Mouse (Mus musculus): ENCODE measurements around the gene Chil1.

Chil1 gene

DNA sequence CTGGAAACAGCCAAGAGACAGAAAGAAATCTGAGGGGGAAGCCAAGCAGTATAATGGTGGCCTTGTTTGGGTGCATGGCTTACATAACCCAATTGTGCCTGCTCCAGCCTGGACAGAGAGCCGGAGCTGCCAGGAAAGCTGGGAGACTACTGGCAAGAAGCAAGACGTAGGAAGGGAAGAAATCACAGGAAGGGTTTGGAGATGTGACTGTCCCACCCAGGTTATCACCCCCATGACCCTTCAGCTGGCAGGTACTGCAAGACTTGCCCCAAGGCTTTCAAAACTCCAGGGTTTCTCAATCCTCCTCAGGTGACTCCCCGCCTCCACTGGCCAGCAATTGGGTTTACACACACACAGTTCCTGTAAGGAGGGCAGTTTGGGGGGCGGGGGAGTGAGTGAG, at the start of gene Chil1:
Gene Chil1, plus strand, starts transcription at position 152 of the 400 bp plus-strand sequence.
- DNase-seq = no peak

DNA sequence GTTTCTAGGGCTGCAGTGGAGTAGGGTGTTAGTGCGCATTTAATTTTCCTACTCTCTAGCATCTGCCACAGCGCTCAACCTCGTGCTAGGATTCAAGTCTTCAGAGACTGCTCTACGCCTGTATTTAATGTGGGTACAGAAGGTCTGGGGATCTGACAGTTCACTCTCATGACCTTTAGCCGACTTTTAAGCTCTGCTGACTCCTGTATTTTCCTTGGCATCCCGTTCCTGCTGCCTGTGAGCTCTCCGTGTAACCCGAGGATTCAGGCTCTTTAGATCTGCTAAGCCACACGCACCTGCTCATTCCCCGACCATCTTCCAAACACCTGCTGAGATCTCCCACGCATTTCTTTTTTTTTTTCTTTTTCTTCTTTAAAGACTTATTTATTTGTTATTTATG, 48.7 kb upstream of the Chil1 start:
- no peak for DNase-seq

DNA sequence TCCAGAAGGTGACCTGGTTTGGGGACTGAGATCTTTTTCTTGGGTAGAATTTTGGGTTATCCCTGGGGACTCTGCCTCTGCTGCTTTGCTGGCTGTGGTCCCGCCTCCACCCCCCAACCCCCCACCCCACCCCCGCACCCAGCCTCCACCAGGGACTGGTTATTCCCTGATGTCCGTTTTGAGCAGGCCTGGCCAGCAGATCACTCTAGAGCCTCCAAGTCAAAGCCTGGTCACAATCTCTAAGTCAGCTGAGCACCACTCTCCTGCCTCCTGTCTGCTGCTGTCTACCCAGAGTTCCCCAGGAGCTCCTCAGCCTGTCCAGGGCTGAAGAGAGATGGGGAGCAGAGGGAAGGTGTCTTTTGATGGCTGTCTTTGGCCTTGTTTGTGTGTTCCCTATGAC, 45.6 kb upstream of the Chil1 start:
- no peak for DNase-seq

DNA sequence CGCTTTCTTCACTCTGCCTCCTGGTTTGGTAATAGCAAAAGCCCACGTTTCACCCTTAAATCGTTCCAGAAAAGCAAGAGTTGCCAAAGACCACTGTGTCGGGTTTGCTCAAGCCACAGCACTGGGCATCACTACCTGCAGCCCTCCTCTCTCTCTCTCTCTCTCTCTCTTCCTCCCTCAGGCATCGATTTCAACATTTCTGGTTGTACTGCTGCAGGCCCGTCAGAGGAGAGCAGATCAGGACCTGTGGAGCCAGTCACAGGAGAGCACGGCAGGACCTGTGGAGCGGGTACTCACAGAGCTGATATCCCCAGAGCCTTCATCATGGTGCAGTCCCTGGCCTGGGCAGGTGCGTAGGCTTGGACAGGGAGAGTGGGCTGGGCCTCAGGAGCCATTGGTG, 43.6 kb upstream of the Chil1 start:
- no peak for DNase-seq

DNA sequence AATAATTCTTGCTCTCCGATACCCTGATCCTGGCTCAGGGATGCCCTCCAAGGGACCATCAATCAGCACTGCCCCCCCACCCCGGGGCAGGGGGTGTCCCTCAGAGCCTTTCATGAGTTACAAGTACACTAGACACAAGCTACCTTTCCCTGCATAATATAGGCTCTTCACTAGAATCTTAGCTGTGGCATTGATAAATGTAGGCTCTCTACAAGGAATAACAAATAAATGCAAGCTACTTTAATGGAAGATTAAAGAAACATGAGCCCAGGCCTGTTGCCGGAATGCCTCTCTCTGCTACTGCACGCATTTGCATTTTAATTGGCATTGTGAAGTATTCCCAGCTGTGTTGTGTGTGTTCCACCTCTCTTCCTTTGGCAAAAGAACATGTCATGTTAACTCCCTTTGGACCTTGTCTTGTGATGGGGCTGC, 39.6 kb upstream of the Chil1 start:
- DNase-seq = no peak

DNA sequence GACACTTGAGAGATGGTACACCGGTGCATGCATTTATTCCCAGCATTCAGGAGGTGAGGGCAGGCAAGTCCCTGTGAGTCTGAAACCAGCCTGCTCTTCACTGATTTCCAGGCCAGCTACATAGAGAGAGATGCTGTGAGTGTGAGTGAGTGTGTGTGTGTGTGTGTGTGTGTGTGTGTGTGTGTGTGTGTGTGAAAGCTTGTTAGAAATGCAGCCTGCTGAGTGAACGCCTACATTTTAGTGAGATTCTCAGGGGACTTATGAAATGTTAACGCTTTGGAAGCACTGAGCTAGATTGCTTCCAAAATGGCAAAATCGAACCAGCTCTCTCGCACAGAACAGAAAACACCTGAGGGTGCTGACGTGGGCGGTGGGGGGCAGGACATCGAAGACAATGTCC, 35.9 kb upstream of the Chil1 start:
- DNase-seq = no peak

DNA sequence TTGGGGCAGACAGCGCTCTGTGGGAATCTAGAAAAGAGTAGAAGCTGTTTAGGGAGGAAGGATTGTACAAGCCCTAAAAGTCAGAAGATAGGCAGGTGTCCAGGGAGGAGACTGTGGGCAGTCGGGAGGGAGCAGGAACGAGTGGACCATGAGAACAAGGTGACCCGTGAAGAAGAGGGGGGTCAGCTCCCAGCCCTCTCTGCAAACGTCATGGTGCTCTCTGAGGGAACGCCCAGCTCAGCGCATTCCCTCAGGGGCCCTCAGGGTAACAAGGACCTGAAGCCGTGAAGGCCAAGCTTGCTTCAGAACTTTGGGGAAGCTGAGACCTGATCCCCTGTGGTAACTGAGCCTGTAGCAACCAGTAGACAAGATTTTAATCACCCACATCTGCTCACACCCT, 31.9 kb upstream of the Chil1 start:
- DNase-seq = no peak

DNA sequence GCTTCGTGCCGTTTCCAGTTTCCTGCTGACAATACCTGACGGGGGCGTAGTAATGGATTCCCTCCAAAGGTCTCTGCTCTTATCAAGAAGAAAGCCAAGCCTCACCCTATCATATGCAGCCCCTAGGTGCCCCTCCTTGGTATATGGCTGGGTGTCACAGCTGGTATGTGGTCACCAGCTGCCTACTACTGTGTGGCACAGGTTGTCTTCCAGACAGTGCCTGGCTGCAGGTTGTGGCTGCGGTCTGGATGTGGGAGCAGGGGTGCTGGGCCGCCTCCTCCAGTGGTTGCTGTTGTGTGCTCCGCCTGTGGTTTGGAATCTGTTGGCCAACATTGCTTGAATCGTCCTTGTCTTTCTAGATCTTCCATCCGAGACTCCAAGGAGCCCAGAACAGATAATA, 31.2 kb upstream of the Chil1 start:
- DNase-seq = no peak

DNA sequence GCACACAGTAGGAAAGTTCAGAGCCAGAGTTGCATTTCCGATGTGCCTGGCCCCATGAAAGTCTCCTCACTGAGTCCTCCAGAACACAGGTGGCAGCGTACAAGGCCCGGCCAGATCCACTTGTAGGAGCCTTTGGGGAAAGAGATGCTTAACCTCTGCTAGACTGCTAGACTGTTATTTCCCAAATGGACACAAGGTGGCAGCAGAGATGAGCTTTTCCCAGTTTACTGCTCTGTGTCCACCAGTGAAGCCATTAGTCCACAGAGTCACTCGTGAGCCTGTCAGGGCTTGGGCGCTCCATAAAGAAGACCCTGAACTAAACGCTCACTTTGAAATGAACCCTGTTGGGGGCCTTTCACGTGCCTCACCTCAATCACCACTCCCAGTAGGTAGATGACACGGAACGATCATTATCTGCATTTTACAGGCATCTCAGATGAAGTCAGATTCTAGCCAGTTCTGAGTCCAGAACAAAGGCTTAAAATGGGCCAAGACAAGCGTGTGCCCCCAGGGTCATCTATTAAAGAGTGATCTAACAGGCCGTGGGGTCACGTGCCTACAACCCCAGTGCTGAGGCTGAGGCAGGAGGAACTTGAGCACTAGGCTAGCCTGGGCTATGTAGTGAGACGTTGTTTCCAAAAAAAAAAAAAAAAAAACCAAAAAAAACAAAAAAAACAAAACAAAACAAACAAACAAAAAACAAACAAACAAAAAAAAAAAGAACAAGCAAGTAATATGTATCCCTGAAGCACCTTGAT, 30.1 kb upstream of the Chil1 start:
- peak; percentile 80 for DNase-seq

DNA sequence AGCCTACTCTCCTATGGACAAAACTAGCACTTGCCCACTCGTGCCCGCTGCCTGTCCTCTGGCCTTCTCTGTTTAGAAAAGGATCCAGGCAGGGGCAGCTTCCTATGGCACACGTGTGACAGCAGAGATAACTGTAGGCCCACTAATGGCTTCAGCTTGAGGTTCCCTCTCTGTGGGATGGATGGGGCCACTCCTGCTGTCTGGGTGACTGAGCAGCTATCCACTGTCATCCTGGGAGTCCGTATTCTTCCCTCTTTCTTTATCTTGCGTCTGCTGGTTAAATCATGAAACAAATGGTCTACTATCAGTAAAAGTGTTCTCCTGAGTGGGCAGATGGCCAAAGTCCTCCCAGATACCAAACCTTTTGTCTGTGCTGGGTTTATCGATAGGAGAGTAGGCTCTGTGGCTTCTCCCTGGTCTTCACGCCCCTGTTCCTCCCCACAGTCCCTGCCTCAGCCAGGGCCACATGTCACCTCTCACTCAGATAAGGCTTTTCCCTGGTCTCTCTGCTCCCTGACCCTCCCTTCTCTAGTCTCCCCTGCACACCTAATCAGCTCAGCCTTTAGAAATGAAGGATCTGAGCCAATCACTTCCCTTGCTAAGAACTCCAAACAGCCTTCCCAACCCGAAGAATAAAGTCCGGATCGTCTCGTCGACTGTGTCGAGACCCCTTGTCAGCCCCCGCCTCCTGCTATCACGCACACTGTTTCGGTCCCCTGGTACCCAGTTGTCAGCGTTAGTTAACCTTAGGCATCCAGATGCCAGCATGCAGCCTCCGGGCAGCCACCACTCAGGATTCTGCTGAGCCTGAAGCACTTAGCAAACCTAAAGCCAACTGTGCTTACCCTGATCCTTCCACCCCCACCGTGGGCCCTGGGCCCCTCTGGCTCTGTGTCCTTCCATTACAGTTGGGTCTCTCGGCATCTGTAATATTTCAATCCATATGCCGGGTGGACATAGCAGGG, 29.1 kb upstream of the Chil1 start:
- peak; percentile 39 for DNase-seq

DNA sequence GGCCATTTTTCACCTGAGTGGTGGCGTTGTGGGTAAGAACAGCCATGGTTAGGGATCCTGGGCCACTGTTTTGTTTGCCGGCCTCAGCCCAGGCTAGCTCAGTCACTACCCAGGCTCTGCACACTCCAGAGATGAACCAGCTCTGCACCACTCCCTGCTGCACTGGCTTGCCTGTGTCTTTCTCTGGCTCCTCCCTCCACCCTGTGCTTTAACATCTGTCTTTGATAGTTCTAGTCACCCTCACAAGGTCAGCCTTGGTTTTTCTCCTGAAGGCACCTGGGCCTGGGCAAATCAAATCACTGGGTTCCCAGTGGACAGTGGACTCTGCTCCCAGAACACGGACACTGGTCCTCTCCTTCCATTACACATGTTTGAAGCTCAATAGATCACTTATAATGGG, 27.9 kb upstream of the Chil1 start:
- no peak for DNase-seq

DNA sequence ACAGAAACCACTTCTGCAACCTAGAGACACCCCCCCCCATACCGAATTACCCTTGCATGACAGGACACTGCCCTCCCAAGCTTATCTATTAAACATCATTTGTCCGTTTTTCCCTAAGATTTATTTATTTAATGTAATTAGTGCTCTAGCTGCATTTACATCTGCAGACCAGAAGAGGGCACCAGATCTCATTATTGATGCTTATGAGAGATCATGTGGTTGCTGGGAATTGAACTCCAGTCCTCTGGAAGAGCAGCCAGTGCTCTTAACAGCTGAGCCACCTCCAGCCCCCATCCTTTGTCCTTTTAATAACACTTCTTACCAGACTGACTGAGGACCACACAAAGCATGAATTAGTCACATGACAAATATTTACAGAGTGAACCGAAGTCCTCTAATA, 27.3 kb upstream of the Chil1 start:
- no peak for DNase-seq

DNA sequence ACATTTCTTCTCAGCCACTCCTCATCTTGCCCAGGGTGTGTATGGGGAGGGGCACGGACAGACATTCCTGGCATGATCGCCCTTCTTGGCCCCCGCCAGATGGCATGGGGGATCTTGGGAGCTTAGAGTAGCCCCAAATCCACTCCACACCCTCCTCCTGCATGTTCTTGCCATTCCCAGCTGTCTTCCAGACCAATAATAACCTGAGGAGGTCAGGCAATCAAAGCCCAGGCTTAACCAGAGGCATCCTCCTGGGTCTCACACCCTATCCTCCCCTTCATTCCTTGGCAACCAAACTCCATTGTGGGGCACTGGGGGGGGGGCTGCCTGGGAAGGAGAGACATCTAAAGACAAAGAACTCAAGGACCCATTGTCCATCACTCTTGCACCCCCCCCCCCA, 21.6 kb upstream of the Chil1 start:
- no peak for DNase-seq

DNA sequence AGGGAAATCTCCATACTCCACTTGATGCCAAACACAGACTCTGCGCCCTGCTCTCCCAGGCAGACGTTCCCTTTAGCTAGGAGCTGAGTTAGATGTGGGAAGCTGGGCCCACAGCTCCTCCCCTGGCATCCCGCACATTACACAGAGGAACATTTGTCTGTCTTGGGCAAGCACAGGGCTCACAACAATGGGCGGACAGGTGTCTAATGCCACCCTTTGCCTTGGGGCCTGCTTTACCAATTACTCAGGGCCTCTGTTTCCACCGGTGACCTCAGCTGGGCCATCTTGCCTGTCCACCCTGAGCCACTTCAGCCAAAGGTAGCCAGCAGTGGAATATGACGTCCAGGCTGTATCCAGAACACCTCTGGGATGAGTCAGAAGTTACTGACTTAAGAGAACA, 20.6 kb upstream of the Chil1 start:
- DNase-seq = no peak

DNA sequence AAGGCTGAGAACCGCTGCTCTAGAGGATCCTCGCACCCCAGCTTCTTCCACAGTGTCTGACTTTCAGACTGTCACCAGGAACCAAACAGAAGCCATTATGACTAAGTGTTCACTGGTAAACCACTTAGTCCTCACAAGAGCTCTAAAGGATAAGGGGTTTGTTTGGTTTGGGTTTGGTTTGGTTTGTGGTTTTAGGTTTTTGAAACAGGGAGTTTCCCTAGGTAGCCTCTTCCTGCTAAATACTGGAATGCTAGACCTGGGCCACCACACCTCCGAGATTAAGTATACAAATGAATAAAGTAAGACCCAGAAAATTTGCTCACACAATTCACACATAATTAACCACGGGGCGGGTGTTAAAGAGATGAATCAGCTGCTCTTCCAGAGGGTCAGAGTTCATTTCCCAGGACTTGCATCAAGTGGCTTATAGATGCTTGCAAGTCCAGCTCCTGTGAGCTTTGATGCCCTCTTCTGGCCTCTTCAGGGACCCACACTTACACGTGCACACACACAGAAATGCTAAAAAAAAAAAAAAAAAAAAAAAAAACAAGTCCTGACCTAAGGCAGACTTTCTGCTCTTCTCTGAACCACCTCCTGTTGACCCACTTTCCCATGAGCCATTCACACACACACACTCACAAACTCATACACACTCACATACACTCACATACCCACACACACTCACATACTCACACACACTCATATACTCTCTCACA, 19.3 kb upstream of the Chil1 start:
- no peak for DNase-seq

DNA sequence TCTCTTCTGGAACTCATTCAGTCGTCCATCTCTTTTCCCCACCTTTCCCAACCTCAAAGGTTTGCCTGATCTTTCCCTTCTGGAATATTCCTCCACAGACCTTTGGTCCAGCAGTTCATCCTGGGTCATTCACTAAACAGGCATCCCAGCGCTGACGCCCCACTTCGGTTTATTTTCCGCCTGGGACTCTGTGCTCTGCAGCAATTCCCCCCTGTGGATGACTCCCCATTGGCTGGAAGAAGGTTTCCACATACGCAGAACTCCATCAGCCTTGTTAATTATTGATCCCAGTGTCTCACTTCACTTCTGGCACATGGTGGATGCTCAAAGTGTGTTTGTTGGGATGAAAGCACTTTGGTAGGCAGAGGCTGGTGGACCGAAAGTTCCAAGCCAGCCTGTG, 18.5 kb upstream of the Chil1 start:
- DNase-seq = peak; percentile 25

DNA sequence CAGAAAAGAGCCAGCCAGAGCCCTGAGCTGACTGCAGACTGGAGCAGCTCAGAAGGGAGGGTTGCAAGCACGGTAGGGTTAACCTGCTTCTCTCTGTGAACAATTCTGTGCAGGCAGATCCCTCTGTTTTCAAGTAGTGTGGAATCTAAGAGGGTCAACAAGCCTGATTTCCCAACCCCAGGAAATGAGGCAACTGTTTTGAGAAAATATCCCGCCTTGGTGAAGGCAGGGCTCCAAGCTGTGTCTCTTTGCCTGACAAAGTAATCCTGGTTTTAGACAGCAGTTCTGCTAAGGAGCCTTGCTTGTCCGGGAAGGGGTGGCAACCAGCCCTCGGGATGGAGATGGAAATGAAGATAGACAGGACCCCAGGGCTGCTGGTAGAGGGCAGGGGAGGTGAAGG, 17.5 kb upstream of the Chil1 start:
- DNase-seq = no peak

DNA sequence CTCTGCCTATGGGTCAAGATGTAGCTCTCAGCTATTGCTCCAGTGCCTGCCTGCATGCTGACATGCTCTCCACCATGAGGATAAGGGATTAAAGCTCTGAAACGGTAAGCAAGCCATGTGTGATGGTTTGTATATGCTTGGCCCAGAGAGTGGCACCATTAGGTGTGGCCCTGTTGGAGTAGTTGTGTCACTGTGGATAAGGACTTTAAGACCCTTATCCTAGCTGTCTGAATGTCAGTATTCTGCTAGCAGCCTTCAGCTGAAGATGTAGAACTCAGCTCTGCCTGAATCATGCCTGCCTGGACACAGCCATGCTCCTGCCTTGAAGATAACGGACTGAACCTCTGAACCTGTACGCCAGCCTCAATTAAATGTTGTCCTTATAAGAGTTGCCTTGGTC, 15.4 kb upstream of the Chil1 start:
- DNase-seq = no peak

DNA sequence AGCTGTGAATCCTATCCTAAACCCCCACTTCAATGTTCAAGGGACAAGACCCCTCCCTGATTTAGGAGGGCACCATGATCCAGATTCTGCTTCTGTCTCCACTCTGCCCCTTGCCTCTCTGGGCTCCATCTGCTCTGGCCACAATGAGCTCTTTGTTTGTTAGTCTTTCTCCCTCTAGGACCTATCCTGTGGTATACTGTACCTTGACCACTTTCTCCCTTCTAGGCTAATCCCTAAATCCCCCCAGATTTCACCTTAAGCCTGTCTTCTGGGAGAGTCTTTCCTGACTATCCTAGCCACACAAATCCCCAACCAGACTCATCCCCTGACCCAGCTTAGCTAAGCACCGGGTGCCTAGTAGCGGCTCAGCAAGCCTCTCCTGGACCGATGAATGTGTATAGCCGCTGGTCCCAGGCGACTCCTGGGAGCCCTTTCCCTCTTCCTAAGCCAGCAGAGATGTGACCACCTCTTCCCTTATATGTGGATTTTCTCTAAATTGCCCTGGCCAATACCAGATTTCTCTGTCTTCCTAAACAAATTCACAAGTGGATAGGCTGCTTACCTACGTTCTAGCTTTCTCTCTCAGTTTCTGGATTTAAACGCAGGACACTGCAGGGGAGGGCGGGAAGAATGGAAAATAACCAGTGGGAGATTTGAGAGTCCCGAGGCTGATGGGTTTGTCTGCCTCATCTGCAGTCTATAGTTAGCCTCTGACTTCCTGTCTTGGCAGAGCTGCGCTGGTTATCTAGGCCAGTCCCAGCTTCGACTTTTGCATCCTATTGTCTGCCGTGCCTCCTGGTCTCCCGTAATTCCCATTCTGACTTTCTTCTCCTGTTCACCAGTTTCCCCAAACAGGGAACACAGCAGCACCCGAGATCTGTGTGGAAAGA, 14.3 kb upstream of the Chil1 start:
- no peak for DNase-seq

DNA sequence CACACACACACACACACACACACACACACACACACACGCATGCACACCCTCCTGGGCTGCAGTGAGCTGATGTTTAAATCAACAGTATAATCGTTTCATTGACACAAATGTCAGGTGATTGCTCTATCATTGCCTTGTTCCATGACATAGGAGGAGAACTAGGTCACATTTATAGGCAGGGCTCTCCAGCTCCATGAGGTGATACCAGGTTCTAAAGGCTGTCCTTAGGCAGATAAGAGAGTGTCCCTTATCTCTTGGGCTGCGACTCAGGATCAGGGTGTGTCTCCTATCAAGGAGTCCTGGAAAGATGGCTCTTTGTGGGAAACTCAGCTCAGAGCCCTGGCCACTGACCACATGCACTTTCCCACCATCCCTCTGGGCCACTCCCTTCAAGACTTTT, 13.4 kb upstream of the Chil1 start:
- DNase-seq = no peak

DNA sequence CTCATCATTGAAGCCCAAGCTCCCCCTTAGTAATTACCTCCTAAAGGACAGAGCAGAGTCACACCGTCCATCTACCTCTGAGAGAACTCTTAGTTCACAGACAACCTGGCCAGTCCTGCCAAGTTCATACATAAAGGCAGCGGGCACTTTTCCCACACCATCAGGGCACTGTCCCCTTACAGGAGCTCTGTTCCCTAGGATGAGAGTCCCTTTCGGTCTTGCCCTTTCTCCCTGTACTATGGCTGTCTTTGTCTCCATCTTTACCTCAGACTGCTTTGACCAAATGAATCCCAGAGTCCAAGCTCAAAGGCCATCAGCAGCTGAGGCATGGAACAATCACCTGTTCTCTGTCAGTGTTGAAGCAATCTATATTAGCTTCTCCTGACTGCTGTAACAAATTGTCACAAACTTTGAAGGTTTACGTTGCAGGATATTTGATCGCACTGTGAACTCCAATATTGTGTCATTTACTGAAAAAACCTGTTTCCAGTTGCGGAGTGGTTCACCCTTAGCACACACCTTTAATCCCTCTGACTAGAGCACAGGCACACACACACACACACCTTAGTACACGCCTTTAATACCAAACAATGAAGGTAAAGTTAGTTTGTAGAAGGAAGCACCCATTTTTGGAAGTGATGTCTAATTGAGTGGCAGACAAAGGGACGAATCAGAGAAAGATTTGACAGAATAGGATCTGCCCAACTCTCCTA, 12.8 kb upstream of the Chil1 start:
- DNase-seq = no peak

DNA sequence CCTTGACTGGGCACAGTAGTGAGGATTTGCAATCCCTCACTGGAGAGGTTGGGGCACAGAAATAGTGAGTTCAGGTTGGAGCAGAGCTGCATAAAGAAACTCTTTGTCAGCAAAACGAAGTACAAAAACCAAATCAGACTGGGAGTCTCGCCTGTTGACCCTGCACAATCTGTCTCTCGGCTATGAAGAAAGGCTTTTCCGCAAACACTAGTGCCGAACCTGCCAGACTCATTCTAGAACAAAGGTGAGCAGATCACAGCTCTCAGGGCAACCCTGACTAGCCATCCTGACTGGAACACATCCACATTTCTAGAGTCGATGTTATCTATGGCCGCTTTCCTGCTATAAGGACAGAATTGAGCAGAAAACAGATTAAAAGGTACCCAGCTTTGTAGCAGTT, 8.9 kb upstream of the Chil1 start:
- DNase-seq = no peak
